Mouse (Mus musculus): ENCODE measurements at regions not wholly inside any gene's neighbourhood (a gene's known extent, or its start where the extent isn't known, plus 50 kb on each side); places are given as distances from the start of the nearest gene placed in this dataset.

DNA sequence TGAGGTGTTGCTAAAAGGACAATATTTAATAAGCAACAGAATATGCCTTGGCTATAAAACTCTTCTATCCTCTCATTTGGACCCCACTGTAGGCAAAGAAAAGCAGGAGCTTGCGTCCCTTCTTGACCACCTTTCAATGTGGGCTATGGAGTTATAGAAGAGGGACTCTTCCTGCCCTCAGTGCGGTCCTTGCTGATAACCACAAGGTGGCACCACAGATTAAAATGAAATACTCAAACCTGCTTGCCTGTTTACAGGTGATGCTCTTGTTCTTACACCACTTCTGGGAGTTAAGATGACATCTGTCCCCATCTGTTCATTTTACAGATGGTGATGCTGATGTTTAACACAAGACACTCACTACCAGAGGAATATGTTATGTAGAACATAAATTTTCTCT, 291.1 kb upstream of the Pappa start:
- peak; percentile 5 for DNase-seq

DNA sequence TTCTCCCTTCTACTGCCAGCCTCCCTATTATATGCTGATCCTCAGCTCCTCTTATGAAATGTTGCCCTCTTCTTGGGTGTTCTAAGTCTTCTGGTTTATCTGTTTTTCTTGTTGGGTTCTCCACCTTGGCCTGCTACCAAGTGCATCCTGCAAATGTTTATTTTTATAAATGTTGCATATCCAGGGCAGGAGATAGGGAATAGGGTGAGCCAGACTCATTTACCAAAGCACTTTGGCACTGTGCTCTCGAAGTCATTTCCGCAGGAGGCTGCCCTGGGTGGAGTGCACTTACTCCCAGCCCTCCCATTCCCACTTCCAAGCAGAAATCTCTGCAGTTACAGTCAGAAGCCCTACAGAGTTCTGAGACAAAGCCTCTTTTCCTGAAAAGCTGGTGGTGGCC, 249.5 kb upstream of the Pappa start:
- DNase-seq: no peak

DNA sequence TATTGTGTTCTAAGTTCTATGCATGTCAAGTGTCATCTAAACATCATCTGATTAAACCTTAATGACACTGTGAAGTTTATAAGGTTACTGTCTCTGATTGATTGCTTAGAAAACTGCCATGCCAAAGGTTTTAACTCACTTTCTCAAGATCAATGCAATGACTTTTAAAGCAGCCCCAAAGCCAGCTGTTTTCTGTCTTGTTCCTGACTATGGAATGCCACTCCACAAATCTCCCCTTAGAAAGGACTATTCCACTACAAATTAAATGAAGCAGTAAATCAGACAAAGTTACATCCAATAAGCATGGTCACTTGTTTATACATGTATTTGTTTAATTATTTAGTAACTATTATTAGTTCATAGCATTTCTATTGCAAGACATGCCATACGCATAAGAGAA, 247.1 kb upstream of the Pappa start:
- DNase-seq: no peak

DNA sequence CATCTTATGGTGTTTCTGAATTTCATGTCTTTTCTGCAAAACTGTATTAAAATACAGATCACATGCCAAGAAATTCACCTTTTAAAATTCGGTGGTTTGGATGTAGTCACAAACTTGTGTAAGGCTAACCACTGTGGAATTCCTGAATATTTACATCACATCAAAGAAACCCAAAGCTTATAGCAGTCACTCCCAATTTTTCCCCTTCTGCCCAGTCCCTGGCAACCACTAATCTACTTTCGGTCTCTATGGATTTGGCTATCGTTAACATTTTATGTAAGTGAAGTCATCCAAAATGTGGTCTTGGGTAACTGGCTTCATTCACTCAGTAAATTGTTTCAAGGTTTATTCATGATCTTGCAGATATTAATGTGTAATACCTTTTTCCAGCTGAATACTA, 226.0 kb upstream of the Pappa start:
- DNase-seq: no peak

DNA sequence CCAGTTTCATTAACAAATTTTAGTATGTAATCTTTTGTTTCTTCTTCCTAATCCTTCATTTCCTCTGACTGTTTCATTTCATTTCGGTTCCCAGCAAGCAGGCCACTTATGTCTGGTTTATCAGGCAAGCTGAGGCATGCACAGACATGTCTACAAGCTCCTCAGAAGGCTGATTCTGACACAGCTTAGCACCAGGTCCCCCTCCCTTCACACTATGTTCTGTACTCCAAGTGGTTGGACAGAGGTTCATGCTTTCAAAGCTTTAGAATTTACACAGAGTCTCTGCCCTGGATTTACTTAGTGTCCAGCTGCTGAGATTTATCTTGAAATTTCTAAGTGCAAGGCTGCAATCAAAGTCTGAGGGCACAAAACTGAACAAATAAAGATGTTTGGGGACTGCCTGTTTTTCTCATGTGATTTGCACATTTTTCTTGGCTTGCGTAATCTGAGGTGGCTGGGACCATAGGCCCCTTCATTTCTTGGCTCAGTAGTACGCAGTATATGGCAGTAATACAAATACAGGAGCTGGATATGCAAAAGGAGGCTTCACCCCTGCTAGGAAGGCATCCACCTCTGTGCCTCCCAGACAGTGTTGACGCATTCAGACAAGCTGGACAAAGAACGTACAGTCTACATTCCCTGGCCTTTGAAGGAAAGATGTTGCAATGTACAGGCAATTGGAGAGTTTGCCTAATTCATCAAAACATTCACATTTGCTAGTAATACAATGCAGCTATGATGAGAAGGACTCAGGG, 222.7 kb upstream of the Pappa start:
- no peak for DNase-seq

DNA sequence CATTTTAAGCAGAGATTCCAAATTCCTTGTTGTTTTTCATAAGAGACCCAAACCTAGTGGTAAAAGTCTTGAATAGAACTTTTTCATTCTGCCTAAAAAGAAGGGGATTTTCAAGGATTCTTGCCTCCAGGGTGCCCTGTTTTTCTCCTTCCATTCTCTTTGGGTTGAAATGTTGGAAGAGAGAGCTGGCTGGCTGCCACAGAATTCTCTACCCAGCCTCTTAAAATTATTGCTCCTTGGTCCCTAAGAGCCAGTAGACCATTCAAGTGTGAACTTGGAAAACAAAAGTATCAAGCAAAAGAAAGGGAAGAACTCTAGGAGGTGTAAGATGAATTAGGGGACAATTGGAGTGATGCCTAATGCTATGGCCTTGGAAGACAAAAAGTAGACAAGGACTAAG, 200.2 kb upstream of the Pappa start:
- no peak for DNase-seq

DNA sequence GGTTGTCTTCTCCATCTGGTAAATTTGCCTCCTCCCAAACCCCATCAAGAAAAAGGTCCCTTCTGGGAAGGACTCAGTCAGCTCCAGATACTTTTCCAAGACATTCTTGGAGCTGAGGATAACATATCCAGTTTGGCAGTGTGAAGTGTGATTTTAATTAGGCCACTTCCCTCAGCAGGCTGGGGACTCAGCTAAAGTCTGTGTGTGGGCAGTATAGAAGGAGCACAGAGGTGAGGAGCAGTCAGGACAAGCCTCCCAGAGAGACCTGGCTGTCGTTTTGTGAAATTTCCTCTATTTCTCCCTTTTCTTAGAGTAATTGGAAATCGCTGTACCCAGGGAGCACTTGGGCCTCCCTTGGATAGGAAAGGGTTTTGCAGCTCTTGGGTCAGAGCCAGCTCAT, 195.4 kb upstream of the Pappa start:
- no peak for DNase-seq

DNA sequence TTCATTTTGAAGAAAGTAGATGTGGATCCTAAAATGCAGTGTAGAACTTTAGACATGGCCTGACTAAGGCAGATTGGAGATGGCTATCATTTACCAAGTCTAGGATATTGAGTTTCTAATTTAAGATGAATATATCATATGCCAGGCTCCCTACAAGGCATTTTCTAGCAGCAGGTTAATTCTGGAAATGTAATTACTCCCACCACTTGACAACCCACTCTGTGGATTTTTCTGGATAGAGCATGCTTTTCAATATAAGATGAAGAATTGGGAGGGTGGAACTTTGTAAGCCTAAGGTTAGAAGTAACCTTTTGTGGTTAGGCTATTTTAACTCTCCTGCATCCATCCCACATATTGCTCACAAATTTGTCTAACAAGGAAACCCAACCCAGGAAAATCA, 178.4 kb upstream of the Pappa start:
- DNase-seq: no peak

DNA sequence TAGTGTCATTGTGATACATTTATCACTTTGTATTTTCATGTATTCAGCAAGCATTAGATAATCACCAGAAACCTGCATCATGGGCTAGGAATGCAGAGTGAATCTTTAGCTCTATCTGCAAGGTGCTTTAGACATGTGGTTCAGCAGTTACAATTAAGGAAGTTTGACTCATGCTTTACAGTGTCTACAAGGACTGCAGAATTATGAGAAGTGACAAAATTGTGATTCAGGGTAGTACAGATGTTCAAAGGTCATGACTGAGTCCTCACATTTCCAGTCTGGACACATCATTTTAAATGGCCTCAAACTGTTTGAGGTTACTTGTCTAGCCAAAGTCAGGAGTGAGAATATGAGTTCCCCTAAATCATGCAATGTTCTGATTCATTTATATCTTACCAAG, 171.3 kb upstream of the Pappa start:
- no peak for DNase-seq

DNA sequence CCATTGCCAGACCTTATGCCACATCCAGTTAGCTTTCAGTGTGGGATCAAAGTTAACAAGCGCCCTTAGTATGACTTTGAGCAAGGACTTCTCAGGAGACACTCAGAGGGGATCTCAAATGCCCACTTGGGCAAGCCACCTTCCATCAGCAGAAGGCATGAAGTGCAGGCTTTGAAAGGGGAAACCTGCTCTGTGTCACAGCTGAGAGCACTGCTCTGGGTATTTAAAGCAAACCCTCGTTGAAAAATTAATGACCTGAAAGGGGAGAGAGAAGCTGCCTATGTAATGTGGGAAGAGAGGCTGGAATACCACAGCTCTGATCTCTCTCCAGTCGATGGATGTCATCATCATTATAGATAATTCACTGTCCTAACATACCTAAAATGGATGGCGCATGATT, 165.1 kb upstream of the Pappa start:
- DNase-seq: no peak

DNA sequence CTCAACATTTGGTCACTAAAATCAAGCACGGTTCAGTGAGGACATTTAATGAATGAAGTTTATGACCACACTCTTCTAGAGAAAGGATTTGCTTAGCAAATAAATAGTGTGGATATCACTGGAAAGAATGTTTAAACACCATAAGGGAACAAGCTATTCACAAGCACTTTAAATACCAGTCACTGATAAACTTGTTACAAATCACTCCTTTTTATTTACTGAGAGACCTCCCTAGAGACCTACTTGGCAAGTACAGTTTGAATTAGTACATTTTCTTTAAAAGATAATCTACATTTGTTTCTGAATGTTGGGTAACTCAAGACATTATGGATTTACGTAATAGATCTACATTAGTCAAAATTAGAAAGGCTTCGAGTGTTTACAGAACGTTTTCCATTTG, 162.2 kb upstream of the Pappa start:
- no peak for DNase-seq
